Mouse (Mus musculus) forelimb bud, embryonic 11.5 days (tissue): Measurements from ENCODE around the gene Cenpq.

ENCODE experiments used
- DNase-seq: peaks from one replicate; pipeline ENCODE4 v3.0.0-alpha.2; 2012; ENCODE audit warnings: low read depth, low spot score

Cenpq gene

DNA sequence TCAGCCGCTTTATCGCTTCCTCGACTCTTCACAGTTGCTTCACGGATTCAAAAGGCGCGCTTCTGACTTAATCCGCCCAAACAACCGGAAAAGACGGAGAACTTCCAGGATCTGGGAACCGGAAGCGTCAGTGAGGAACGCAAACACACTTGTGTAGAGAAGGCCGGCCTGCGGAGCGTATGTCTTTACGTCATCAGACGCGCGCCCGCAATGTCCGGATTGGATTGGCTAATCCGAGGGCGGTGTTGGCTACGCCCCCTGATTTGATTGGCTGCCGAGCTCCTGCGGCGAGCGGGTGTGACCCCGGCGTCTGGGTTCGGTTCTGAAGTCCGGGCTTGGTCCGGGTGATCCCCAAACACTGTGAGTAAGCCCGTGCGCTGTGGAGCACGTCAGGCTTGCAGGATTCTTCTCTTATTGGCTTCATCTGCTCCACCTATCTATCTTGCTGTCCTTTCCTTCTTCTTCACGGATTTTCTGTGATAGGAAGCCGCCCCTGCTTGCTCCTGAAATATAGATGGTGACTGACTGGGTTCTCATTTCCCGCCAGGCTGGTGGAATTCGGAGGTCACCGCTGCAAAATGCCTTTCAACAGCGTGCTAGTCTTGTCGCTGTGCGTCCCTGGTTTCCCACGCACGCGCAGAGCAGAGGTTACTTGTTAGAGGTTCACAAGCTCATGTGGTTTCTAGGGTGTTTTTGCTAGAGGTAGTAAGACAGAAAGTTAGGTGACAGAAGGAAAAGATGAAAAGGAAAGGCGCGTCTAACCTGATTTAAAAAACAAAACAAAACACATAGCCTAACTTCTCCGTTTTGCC is at the start of gene Cenpq, which contains the start of gene Mut:
TSS of gene Cenpq (minus strand) at position 628 of the 812 bp plus-strand sequence.
TSS of gene Mut (plus strand) at position 266 of the 812 bp plus-strand sequence.
- DNase-seq = peak; percentile 96

DNA sequence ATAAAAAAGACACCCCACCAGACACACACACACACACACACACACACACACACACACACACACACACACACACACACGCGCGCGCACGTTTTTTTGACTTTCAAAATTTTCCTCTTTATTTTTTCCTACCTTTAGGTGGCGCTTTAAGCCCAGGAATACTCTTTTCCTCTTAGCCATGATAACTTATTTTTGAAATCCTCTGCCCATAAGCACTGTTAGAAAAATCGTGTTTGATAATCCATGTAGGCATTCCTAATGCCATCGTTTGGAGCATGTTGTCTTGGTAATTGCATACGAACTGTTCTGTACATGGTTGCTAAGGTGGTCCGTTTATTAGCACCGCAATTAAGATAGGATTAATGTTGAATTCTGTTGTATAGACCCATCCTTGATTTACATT is 43.1 kb upstream of the Cenpq start:
- peak; percentile 12 for DNase-seq

DNA sequence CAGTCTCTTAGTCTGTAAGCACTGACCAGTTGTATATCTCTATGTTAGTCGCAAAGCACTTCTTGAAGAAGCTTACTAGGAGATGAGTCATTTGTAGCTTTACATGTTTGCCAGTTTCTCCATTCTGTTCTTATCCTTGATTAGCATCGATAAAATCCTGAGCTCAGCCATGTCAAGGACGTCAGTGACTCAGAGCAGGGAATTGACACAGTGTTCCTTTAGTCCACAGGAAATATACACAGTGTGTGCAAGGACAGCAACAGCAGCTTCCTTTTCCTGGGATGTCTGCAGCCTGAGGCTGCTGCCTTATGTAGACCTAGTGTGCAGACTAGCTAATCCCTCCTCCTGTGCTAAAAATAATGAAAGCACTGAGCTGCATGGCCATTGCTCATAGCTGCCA is 13.7 kb upstream of the Cenpq start:
- DNase-seq = no peak

DNA sequence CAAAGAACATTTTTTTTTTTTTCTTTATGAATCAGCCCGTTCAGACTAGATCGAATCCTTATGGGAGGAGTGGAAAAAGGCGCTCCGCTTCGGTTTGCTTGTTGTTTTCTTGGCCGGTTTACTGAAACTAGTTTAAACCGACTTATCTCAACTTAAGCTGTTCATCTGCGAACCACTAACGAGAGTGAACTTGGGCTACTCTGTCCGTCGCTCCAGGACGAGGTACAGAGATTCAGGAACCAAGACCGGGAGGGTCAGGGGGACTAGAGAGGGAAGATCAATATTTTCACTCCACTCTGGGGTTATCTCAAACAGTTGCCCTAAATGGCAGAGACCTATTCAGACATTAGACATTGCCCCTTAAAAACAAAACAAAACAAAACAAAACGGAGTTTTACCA is 862 bp downstream of the Cenpq start:
- DNase-seq = no peak

DNA sequence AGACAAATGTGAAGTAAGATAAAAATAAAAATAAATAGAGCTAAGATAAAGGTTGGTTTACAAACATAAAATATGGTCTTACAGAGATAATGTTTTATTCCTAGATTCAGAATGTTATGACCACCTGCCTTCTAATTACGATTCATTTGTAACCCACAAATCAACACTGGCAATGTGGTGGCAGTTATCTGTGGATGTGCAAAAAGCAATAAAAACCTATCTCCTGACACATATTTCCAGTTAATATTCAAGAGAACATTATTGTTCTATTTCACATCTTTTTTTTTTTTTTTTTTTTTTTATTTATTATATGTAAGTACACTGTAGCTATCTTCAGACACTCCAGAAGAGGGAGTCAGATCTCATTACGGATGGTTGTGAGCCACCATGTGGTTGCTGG is 19.3 kb downstream of the Cenpq start:
- DNase-seq = no peak

DNA sequence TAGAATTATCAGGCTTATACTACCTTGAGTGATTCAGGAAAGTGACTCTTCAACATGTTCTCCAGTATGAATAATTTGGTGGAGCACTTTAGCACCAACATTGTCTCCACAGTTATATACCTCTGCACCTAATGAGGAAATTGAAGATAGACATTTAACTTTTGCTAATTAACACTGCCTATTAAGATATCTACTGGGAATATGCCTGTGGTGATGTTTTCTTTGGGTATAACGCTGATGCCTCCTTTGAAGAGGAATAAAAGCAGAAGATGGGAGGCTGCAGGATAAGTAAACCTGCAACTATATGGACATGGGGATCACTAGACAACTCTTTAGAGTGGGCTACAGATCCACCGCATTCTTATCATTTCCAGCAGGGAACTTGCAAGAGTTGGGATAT is 20.6 kb downstream of the Cenpq start, which contains the start of gene Glyatl3:
TSS of gene Glyatl3 (minus strand) at position 101 of the 400 bp plus-strand sequence.
- DNase-seq = no peak

DNA sequence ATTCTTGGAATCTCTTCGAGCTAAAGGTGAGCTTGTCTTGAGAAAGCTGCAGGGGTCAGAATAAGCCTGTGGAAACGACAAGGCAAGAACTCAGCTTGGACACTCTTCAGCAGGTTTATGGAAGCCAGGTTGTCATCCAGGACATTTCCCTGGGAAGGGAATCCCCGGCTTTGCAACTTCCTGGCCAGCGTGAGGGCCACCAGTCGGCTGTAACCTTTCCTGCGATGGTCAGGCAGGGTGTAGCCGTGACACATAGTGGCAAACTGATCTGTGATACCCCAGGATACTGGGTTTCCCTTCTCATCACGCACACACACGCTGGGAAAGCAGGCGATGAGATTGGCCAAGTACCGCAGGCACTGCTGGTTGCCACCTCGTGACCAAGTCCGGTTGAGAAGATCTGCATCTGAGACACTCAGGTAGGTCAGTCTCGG is 30.1 kb downstream of the Cenpq start:
- DNase-seq = no peak

DNA sequence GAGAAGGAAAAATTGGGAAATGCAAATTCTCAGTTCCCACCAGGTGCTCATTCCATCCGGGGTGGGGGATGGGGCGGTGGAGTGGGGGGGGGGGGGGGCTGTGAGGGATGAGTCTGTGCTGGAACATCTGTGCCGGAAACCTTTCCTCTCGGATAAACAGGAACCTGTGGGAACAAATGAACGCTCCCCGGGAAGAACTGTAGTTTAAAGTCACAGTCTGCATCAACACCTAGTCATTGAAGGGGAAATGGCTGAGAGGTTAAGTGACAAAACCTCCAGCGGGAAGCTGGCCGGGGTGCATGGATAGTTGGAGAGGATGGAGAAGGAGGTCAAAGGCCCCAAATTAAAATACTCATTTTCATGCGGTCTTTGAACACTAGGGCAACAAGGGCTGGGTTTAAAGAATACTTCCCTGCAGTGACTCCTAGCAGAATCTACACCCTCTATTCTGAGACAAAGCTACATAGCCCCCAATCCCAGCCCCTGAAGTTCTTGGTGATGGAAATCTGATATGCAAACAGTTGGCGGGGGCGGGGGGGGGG is 30.7 kb downstream of the Cenpq start:
- no peak for DNase-seq

DNA sequence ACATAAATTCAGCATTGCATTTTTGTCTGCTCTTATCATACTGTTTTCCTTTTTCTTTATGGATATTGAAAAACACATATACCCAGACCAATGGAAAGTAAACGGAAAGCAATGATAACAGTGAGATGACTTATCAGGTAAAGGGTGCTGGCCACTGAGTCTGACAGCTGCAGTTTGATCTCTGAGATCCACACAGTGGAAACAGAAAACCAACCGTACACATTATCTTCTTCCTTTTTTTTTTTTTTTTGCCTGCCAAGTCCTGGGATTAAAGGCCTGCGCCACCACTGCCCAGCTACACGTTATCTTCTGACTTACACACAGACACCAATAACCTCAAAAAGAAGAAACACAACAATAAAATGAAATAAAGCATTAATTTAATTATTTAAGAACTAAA is 31.5 kb downstream of the Cenpq start:
- no peak for DNase-seq

DNA sequence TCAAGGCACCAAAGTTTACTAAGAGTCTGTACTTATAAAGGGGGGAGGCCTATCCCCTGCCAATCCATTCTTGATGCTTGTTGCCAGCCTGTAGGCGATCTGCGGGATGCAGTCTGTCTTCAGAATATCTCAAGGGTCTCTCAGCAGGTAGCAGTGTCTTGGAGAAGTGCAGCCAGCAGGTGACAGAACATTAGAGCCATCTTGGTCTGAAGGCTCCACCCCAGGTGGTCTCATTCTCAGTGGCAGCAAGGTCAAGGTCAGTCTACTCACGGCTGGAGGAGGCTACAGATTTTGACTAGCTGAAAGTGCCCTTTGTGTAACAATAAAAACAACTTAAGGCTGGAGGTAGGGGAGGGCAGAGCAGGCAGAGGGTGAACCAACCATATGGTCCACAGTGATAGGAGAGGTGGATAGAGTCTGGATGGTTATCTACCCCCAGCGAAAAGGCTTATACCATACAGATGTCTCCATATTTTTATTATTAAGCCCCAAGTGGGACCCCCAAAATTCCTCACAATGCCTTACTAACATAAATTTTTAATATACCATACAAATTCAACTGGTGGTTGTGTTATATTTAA is 35.0 kb downstream of the Cenpq start:
- no peak for DNase-seq

DNA sequence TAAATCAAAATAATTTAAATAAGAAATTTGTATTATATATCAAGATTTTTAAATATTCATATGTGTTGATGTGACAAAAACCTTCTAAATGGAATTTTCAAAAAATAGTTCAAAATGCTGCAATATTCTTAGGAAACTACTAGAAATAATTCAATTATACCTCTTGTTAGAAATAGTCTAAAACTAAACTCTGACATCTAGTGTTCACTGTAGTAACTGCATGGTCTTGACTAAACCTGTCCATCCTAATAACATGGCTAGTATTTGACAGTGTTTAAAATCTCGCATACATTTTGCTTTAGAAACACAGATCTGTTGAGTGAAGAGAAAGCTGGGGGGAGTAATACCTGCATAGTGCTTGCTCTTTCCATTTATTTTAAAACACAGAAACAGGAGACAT is 38.0 kb downstream of the Cenpq start:
- no peak for DNase-seq

DNA sequence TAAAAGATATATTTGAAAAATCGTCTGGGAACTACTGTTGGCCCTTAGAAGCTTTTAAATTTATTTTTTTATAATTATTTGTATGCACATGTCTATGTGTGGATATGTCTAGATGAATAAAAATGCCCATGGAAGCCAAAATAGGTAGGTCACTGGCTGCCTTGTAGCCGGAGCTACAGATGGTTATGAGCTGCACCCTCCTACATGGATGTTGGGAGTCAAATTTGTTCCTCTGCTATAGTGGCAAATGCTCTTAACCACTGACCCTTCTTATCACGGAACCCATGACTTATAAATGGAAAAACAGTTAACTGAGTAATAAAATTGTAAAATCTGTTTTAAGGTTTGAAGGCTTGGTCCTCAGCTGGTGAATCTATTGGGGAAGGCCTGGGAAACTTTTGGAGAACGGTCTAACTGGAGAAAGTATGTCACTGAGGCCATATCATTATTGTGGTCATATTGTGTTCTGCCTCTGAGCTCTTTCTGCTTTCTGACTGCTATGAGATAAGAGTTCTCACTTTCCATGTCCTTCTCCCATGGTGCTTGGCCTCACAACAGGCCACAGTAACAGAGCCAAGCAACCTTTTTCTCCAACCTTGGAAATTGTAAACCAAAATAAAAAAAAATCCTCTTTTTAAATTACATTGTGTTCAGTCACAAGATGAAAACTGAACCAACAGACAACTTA is 46.9 kb downstream of the Cenpq start:
- DNase-seq = no peak

DNA sequence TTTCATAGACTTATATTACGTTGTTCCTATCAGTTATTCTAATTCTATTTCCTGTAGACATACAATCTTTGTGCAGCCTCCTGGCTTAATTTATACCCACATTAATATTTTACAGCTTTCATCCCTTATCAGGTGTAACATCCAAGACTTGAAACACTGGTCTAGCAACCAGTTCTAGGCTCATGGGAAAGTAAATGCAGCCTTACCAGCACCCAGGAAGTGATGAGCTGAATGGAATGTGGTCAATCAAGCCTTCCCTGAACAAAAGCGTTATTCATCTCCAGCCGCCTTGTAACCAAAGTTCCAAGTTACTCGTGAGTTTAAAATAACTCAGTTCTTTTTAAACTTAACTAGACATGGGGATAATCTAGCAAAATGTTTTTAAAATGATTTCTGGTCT is 49.7 kb downstream of the Cenpq start:
- no peak for DNase-seq

DNA sequence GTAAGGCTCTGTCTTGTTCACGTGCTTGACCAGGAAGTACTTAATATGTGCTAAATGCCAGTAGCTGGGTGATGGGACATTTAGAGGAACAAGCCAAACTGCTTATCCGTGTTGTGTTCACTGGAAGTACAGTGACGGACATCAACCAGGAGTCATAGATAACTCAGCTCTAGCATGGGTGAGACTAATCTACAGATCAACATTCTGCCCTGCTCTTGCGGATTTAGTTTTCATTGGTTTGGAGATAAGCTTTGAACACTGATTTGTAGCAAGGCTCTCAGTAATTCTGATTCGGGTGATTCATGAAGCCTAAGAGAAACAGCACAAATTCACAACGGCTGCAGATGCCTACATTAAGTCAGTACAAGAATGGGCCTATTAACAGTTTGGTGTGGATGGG is 52.7 kb downstream of the Cenpq start:
- no peak for DNase-seq

DNA sequence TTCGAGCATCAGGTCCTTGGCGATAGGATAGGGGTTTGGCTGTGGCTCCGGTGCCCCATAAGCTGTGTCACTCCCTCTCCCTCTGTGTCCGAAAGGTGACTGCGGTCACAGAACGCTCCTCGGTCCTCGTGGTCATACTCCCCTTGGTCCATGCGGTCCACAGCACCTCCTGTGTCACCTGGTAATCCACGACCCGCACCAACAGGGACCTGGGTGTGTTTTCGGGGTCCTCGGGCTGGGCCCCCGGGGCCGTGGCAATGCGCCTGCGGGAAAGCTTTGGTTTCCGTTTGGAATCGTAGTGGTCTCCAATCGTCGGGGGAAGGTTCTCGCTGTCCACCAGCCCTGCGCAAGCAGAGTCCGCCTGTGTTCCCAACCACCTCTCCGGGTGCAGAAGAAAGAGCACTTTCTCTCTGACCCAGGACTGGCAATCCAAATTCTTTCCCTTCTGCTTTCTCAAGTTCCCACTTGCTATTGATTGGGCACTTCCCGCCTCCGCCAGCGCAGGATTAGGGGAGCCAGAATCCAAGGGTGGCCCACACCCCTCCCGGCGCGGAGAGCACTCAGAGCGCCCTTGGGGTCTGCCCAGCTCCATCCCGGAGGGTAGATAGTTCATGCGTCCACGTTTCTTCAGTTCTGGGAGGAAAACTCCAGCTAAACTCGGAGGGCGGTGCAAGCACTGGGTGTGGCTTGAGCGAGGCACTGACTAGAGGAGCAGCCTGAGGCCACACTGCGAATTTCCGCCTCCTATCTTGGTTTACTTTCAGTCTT is 54.7 kb downstream of the Cenpq start, which contains the start of gene 9130008F23Rik:
TSS of gene 9130008F23Rik (minus strand) at position 636 of the 768 bp plus-strand sequence.
- peak; percentile 27 for DNase-seq

DNA sequence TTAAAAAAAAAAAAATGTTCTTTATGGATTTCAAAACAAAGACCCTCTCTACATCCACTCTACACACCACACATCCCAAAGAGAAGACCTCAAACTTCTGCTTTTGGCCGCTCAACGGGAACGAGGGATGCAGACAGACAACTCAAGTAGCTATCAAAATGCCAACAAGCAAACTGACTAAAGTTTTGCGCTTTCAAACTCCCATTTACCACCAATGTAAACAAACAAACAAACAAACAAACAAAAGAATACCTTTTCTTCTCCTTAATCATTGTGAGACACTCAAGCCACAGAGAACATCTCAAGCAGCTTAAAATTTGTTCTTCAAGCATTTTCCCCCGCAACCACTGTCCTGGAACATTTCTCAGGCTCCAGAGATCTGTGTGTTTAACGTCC is 55.3 kb downstream of the Cenpq start:
- DNase-seq = no peak

DNA sequence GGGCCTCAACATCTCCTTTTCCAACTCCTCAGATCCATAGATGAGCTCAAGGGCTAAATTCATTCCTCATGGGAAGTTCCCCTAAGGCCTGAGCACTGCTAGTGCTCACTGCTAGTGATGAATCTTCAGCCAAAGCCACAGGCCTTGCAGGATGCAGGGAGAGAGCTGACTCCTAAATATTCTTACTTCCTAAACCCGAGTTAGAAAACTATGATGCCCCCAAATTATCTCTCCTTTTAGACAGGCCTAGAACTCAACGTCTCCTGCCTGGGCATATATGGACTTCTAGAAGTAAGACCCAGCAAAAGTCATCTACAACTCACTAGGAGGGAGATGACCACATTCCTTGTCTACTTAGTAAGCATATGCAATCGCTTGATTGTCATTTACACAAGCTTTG is 57.1 kb downstream of the Cenpq start:
- no peak for DNase-seq

DNA sequence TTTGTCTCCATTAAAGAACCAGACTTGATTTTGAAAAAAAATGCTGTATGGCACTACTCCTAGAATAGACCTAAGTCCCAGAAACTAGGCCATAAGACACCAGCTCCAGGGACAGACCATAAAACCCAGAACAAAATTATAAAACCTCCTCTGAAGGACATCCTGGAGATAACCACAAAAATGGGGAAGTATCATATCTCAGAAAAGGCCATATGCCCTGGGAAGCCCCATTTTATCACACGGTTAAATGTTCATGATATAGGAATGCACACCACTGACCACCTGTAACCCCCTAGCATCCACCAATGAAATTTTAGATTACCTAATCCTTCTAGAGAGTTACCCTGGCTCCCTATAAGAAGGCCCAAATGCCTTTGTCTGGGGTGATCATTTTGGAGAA is 59.3 kb downstream of the Cenpq start:
- no peak for DNase-seq

DNA sequence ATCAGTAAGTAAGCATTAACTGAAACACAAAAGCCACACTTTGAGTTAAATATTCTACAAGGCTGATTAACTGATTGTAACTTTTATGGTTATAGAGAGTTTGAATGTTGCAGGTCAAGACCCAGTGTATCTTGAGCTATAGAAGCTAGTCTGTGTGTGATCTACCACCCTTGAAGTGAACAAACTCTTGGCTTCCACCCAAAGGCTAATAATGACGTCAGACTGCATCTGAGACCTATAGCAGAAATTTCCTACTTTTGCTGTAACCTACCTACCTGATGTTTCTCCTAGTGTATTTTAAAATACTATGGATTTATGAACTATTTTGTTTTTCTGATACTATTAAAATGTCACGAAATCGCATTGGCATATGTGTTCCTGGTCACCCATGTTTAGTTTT is 60.1 kb downstream of the Cenpq start:
- DNase-seq = no peak

DNA sequence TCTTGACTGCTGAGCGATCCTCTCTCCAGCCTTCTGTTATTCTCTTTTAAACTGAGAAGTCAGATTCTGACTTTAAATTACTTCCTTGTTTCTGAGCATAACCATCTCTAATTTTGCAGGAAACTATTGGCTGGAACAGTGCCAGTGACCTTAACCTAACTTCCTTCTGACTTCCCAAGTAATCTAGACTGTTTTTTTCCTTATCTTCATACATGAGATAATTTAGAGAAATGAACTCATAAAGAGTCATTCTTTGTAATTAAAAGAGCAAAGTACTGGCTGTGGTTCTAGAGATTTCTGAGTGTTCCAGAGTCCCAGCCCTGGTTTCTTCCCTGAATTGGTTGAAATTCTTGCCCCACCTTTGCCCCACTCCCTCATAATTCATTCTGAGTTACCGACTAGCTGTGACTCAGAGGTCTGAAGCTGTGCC is 61.2 kb downstream of the Cenpq start:
- DNase-seq = no peak
